Mouse (Mus musculus): ENCODE measurements at regions not wholly inside any gene's neighbourhood (a gene's known extent, or its start where the extent isn't known, plus 50 kb on each side); places are given as distances from the start of the nearest gene placed in this dataset.
A peak's percentile ranks its signal among the peaks of the same experiment; 100 is the strongest.

- DNase-seq, result peak; percentile 73
These were observed 486.8 kb downstream of the Efnb2 start for GRCm38 (mm10) chr8:8174286-8174685.

GRCm38 (mm10) chr8:8168674-8169073 is 492.4 kb downstream of the Efnb2 start:
- no peak for DNase-seq

GRCm38 (mm10) chr8:8168250-8168649 is 492.8 kb downstream of the Efnb2 start:
- DNase-seq, result peak; percentile 70

- DNase-seq, result no peak
These were observed 513.5 kb downstream of the Efnb2 start for GRCm38 (mm10) chr8:8147527-8147926.

- DNase-seq, result no peak
These were observed 518.0 kb downstream of the Efnb2 start for GRCm38 (mm10) chr8:8142933-8143495.

- no peak for DNase-seq
These were observed 518.6 kb downstream of the Efnb2 start for GRCm38 (mm10) chr8:8142461-8142860.

GRCm38 (mm10) chr8:8139720-8140119 is 521.3 kb downstream of the Efnb2 start:
- no peak for DNase-seq

GRCm38 (mm10) chr8:8133001-8133785 is 527.8 kb downstream of the Efnb2 start:
- no peak for DNase-seq

GRCm38 (mm10) chr8:8131961-8132376 is 529.1 kb downstream of the Efnb2 start:
- DNase-seq, result no peak

GRCm38 (mm10) chr8:8130806-8131205 is 530.2 kb downstream of the Efnb2 start:
- no peak for DNase-seq

GRCm38 (mm10) chr8:8115595-8116429 is 545.2 kb downstream of the Efnb2 start:
- DNase-seq, result peak; percentile 87

GRCm38 (mm10) chr8:8114604-8115003 is 546.4 kb downstream of the Efnb2 start:
- no peak for DNase-seq

GRCm38 (mm10) chr8:8109785-8110350 is 551.2 kb downstream of the Efnb2 start:
- no peak for DNase-seq

GRCm38 (mm10) chr8:8103492-8103891 is 557.5 kb downstream of the Efnb2 start:
- DNase-seq, result no peak

GRCm38 (mm10) chr8:8102010-8102727 is 558.9 kb downstream of the Efnb2 start:
- DNase-seq, result no peak

GRCm38 (mm10) chr8:8092551-8092950 is 568.5 kb downstream of the Efnb2 start:
- no peak for DNase-seq

GRCm38 (mm10) chr8:8084652-8085051 is 576.4 kb downstream of the Efnb2 start:
- no peak for DNase-seq

GRCm38 (mm10) chr8:8064074-8064473 is 597.0 kb downstream of the Efnb2 start:
- DNase-seq, result no peak

GRCm38 (mm10) chr8:8054224-8054916 is 606.7 kb downstream of the Efnb2 start:
- no peak for DNase-seq

- DNase-seq, result no peak
These were observed 609.9 kb downstream of the Efnb2 start for GRCm38 (mm10) chr8:8051186-8051585.

- DNase-seq, result no peak
These were observed 610.3 kb downstream of the Efnb2 start for GRCm38 (mm10) chr8:8050778-8051177.

GRCm38 (mm10) chr8:8044926-8045325 is 616.1 kb downstream of the Efnb2 start:
- DNase-seq, result no peak

Data from heart, adult 11 months (tissue).